Mouse (Mus musculus): ENCODE measurements around the gene Jmjd4. TPM values are rescaled to one million over a fixed set of nuclear protein-coding genes. Genes with fewer than 3 reads are reported as not detected.

Jmjd4 gene
- total and polyA plus RNA-seq, 3 experiments: 9.6 to 15.7 (median 10.2) TPM

- Histone ChIP-seq H3K4me1 (ENCODE audit: control insufficient read depth in 1 of 2, insufficient read depth in 2 of 2) (peaks cover 0 to 3% of the 10 kb centered on the region in 2 experiments; a peak in 1 of 4 replicates), H3K9ac (ENCODE audit: insufficient read depth, low read depth) (no peak overlapping the region), H3K4me2 (ENCODE audit: insufficient read depth, low read depth, poor library complexity, severe bottlenecking) (no peak overlapping the region), H3K36me3 (replicated peaks in 1 of 2; ENCODE audit: control insufficient read depth in 1 of 2, insufficient read depth in 1 of 2, low read length in 1 of 2) (no peaks in the 10 kb centered on the region), H3K79me2 (replicated peaks; ENCODE audit: control insufficient read depth, extremely low read depth, insufficient read depth, poor library complexity, severe bottlenecking) (no peaks in the 10 kb centered on the region), H3K27me3 (replicated peaks) (peaks cover 12% of the 10 kb centered on the region), H3K9me3 (replicated peaks; ENCODE audit: low read length) (no peaks in the 10 kb centered on the region), H3K4me3 (replicated peaks in 1 of 3; ENCODE audit: low read depth in 2 of 3, low read length in 2 of 3, poor library complexity in 1 of 3) (no peak overlapping the region), H3K27ac (ENCODE audit: insufficient read depth, low read depth) (no peak overlapping the region)
- TF ChIP-seq USF1 (IDR thresholded peaks at IDR 0.05; ENCODE audit: low read depth, low read length) (peak; percentile 45), JUN (IDR thresholded peaks at IDR 0.05; ENCODE audit: insufficient read depth, low read depth, low read length) (no peak), EP300 (IDR thresholded peaks at IDR 0.05; ENCODE audit: low read length) (no peak), MAZ (IDR thresholded peaks at IDR 0.05; ENCODE audit: low read depth, low read length) (no peak), MYC (IDR thresholded peaks at IDR 0.05; ENCODE audit: low read depth, low read length) (no peak)
- in situ Hi-C loops (cut with MboI; ENCODE audit: low pct_ligation_motif_present, low pct_unique_long_range_greater_than_20kb, low sequenced_read_pairs): no loop called here
- dilution Hi-C loops (cut with MboI; ENCODE audit: extremely low pct_ligation_motif_present, extremely low pct_unique_long_range_greater_than_20kb, low sequenced_read_pairs): no loop called here
- no peak for DNase-seq (ENCODE audit: extremely low read depth)
These were observed 27.4 kb downstream of the Jmjd4 start for GRCm38 (mm10) chr11:59477240-59477639.

DNA sequence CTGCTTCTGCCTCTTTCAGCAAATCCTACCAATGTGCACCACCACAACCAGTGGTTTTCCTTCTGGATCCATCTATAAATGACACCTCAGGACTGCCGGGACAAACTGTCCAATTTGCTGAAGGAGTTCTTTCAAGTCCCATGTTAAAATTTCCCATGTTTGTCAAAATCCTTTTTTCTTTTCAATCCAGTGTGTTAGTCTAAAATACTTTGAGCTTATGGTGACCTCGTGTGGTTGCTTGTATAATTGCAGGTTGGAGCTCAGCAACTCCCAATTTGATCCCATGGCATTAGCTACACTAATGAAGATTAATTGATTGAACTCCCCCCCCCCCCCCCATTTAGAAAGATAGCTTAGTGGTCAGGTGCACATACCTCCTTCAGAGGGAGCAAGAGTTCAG lies 33.4 kb downstream of the Jmjd4 start:
- dilution Hi-C loops (cut with MboI; ENCODE audit: extremely low pct_ligation_motif_present, extremely low pct_unique_long_range_greater_than_20kb, low sequenced_read_pairs) (no loop called here), in situ Hi-C loops (cut with MboI; ENCODE audit: low pct_ligation_motif_present, low pct_unique_long_range_greater_than_20kb, low sequenced_read_pairs) (loop anchor here (5.0 kb wide), 2 partner anchors 46 to 171 kb away; no protein-coding TSS in a partner anchor)
- DNase-seq (ENCODE audit: extremely low read depth): peak; percentile 65
- Histone ChIP-seq H3K9ac (ENCODE audit: insufficient read depth, low read depth) (no peak overlapping the region), H3K9me3 (replicated peaks; ENCODE audit: low read length) (no peaks in the 10 kb centered on the region), H3K4me3 (replicated peaks in 1 of 3; ENCODE audit: low read depth in 2 of 3, low read length in 2 of 3, poor library complexity in 1 of 3) (no peak overlapping the region), H3K4me1 (ENCODE audit: control insufficient read depth in 1 of 2, insufficient read depth in 2 of 2) (no peaks in the 10 kb centered on the region), H3K36me3 (replicated peaks in 1 of 2; ENCODE audit: control insufficient read depth in 1 of 2, insufficient read depth in 1 of 2, low read length in 1 of 2) (peaks cover 24 to 36% of the 10 kb centered on the region in 2 experiments), H3K27me3 (replicated peaks) (peaks cover 6% of the 10 kb centered on the region), H3K79me2 (replicated peaks; ENCODE audit: control insufficient read depth, extremely low read depth, insufficient read depth, poor library complexity, severe bottlenecking) (no peaks in the 10 kb centered on the region), H3K4me2 (ENCODE audit: insufficient read depth, low read depth, poor library complexity, severe bottlenecking) (no peak overlapping the region), H3K27ac (ENCODE audit: insufficient read depth, low read depth) (no peak overlapping the region)
- no peak for TF ChIP-seq EP300 (IDR thresholded peaks at IDR 0.05; ENCODE audit: low read length)
- TF ChIP-seq RCOR1 (conservative IDR thresholded peaks at IDR 0.05; ENCODE audit: low read depth, low read length): no peak
- peak; percentile 36 to 91; a peak in 3 of 4 replicates for TF ChIP-seq CTCF (conservative IDR thresholded peaks at IDR 0.05 in 1 of 2, IDR thresholded peaks at IDR 0.05 in 1 of 2; ENCODE audit: low read depth in 2 of 2, low read length in 2 of 2)
- TF ChIP-seq MAZ (IDR thresholded peaks at IDR 0.05; ENCODE audit: low read depth, low read length): 0 out of 2 replicates have a peak, but pooled peaks have one; percentile 39
- peak; percentile 84 for TF ChIP-seq SMC3 (IDR thresholded peaks at IDR 0.05; ENCODE audit: low read depth, low read length)
- TF ChIP-seq MAFK (IDR thresholded peaks at IDR 0.05; ENCODE audit: insufficient replicate concordance, low read length): no peak
- TF ChIP-seq RAD21 (IDR thresholded peaks at IDR 0.05; ENCODE audit: low read depth, low read length): peak; percentile 94
- TF ChIP-seq ZC3H11A (IDR thresholded peaks at IDR 0.05; ENCODE audit: low read depth, low read length): peak; percentile 67; the same call in 1 of the 2 replicates

DNA sequence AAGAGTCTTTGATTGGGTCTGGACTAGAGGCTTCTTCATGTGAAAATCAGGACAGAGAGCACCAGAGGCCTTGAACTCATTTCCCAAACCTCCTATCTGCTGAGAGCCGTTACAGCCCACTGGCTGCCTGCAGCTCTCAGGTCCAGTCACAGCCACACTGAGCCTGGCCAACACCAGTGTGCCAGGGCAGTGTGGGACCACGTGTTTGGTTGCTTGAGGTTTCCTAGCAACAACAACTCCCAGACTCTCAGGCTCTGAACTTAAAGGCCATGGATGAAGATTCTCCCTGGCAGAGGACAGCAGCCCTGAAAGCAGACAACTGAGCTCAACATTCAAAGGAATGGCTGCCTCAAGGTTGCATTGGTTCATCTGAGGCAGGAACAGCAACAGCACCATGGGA lies 35.8 kb downstream of the Jmjd4 start:
- Histone ChIP-seq H3K4me1 (ENCODE audit: control insufficient read depth in 1 of 2, insufficient read depth in 2 of 2) (no peaks in the 10 kb centered on the region), H3K27me3 (replicated peaks) (no peaks in the 10 kb centered on the region), H3K4me2 (ENCODE audit: insufficient read depth, low read depth, poor library complexity, severe bottlenecking) (no peak overlapping the region), H3K36me3 (replicated peaks in 1 of 2; ENCODE audit: control insufficient read depth in 1 of 2, insufficient read depth in 1 of 2, low read length in 1 of 2) (peaks cover 37 to 60% of the 10 kb centered on the region in 2 experiments), H3K27ac (ENCODE audit: insufficient read depth, low read depth) (no peak overlapping the region), H3K9ac (ENCODE audit: insufficient read depth, low read depth) (no peak overlapping the region), H3K9me3 (replicated peaks; ENCODE audit: low read length) (no peaks in the 10 kb centered on the region), H3K79me2 (replicated peaks; ENCODE audit: control insufficient read depth, extremely low read depth, insufficient read depth, poor library complexity, severe bottlenecking) (no peaks in the 10 kb centered on the region), H3K4me3 (replicated peaks in 1 of 3; ENCODE audit: low read depth in 2 of 3, low read length in 2 of 3, poor library complexity in 1 of 3) (no peak overlapping the region)
- in situ Hi-C loops (cut with MboI; ENCODE audit: low pct_ligation_motif_present, low pct_unique_long_range_greater_than_20kb, low sequenced_read_pairs): no loop called here
- dilution Hi-C loops (cut with MboI; ENCODE audit: extremely low pct_ligation_motif_present, extremely low pct_unique_long_range_greater_than_20kb, low sequenced_read_pairs): no loop called here
- DNase-seq (ENCODE audit: extremely low read depth): no peak
- TF ChIP-seq MAX (IDR thresholded peaks at IDR 0.05; ENCODE audit: low read length) (no peak), RCOR1 (conservative IDR thresholded peaks at IDR 0.05; ENCODE audit: low read depth, low read length) (no peak), USF2 (conservative IDR thresholded peaks at IDR 0.05; ENCODE audit: low read depth, low read length) (no peak), POLR2AphosphoS2 (IDR thresholded peaks at IDR 0.05; ENCODE audit: low read depth, low read length) (no peak), ELF1 (IDR thresholded peaks at IDR 0.05; ENCODE audit: low read depth, low read length) (no peak), MAFK (IDR thresholded peaks at IDR 0.05; ENCODE audit: insufficient replicate concordance, low read length) (no peak), MYC (IDR thresholded peaks at IDR 0.05; ENCODE audit: low read depth, low read length) (no peak)

Data from CH12.LX (cell line).